Comparison of ENCODE assay signal across 7 mouse cellular contexts in the genomic region with DNA sequence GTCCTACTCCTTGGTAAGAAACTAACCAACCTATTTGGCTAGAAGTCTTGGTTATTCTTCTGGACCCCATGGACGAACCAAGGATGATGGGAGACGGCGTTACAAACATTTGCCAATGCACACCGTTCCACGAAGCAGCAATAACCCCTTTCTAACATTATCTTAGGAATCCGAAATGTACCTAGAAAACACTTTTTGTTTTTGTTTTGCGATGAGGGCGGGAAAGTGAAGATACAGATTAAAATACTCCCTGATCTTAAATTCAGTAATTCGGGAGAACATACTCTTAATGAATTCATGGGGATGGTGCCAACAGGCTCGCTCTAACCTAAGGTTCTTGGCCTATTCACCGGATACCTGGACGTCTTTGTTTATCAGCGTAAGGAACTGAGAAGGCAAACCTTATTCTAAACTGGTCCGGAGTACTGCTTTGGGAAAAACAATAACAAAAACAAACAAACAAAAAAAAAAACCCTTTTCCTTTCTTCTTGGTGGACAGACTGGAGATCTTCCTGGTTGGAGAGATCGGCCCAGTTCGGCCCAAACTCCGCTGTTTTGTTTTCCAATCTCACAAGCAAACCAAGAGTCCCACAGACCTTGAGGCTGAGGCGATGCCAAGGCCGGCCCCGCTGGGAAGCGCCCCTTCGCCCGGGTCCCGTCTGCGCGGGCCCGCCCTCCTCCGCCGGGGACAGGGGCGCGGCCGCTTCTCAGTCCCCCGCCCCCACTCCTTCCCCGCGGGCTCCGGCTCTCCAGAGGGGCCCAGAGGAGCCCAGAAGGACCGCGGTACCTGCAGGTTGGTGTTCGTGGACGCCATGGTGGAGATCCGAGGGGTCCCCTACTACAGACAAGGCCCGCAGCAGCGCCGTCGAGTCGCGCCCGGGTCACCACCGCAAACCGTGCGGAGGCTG. TPM values are rescaled to one million over a fixed set of nuclear protein-coding genes. Genes with fewer than 3 reads are reported as not detected.
DNase-seq lines count a peak whose midpoint lies in the region; ATAC-seq lines count a peak whose summit lies in the region.

No protein-coding gene starts in this region.

- peak; percentile 38 for ATAC-seq in common myeloid progenitor, adult 5-6 weeks (replicated peaks; ENCODE audit: low read depth, poor library complexity, severe bottlenecking)
- ATAC-seq in granulocyte monocyte progenitor cell, adult 5-6 weeks (replicated peaks; ENCODE audit: poor library complexity, severe bottlenecking): peak; percentile 58
- peak; percentile 62 for ATAC-seq in megakaryocyte, adult 5-6 weeks (ENCODE audit: poor library complexity, severe bottlenecking)

- DNase-seq in 3T3-L1 (ENCODE audit: low read depth, low spot score): peak; percentile 63
- peak; percentile 16 for DNase-seq in A20 (ENCODE audit: low read depth, low spot score)
- DNase-seq in kidney, postnatal 14 days: peak; percentile 67
- DNase-seq in layer of hippocampus, adult 9-11 months: no peak

RNA-seq across cellular contexts. Expression of a gene that starts 0.6 kb away (rescaled TPM):
- total RNA-seq in common myeloid progenitor, adult 5-6 weeks (2017): 104 and 109 TPM in 2 replicates
- 79.2 and 94.1 TPM in 2 replicates for total RNA-seq in granulocyte monocyte progenitor cell, adult 5-6 weeks (2014; fragmentation: Nextera tagmentation)
- total RNA-seq in granulocyte monocyte progenitor cell, adult 5-6 weeks (2017): 84.5 and 105 TPM in 2 replicates
- 84.6 and 117 TPM in 2 replicates for total RNA-seq in megakaryocyte, adult 5-6 weeks (2015)
- total RNA-seq in megakaryocyte, adult 5-6 weeks (2017): 95.5 and 121 TPM in 2 replicates

RNA-seq across cellular contexts. Expression of a gene that starts 36.4 kb away (rescaled TPM):
- 42.7 and 47.9 TPM in 2 replicates for total RNA-seq in common myeloid progenitor, adult 5-6 weeks (2017)
- 11.3 and 20.9 TPM in 2 replicates for total RNA-seq in granulocyte monocyte progenitor cell, adult 5-6 weeks (2014; fragmentation: Nextera tagmentation)
- total RNA-seq in granulocyte monocyte progenitor cell, adult 5-6 weeks (2017): 30.0 and 33.9 TPM in 2 replicates
- total RNA-seq in megakaryocyte, adult 5-6 weeks (2015): 6.5 and 7.1 TPM in 2 replicates
- 13.7 and 17.8 TPM in 2 replicates for total RNA-seq in megakaryocyte, adult 5-6 weeks (2017)
